Mouse (Mus musculus) heart, embryonic 14.5 days (tissue): ENCODE measurements around the gene Gm4969. TPM values are rescaled to one million over a fixed set of nuclear protein-coding genes. Genes with fewer than 3 reads are reported as not detected.

Source experiments
- ATAC-seq: fragments of 200-750 bp; cut with Nextera tagmentation; 2 replicates; pipeline ENCODE4 v1.8.0; 2017; ENCODE audit warnings: low read depth, moderate TSS enrichment; ENCODE audit not compliant: insufficient number of reproducible peaks, insufficient read depth, low FRiP score
- H3K27ac ChIP-seq, 2 experiments: fragments of 200-500 bp in 1 of 2; fragments of 300-500 bp in 1 of 2; sonication (generic) in 1 of 2; replicated peaks in 1 of 2; 2 replicates each; pipeline ENCODE4 v1.5.1; 2012 to 2014; ENCODE audit warnings: low read depth in 2 of 2, low read length in 2 of 2, control low read depth in 1 of 2, mild to moderate bottlenecking in 1 of 2, mixed read lengths in 1 of 2; ENCODE audit not compliant: control insufficient read depth in 1 of 2, insufficient read depth in 1 of 2
- H3K27me3 ChIP-seq: fragments of 300-500 bp; sonication (generic); 2 replicates; pipeline ENCODE4 v1.6.1; 2014; ENCODE audit warnings: mild to moderate bottlenecking, low read length, control low read depth; ENCODE audit not compliant: control insufficient read depth, insufficient read depth
- H3K36me3 ChIP-seq: fragments of 300-500 bp; sonication (generic); 2 replicates; pipeline ENCODE4 v1.6.1; 2014; ENCODE audit warnings: mild to moderate bottlenecking, control low read depth, low read length, mixed read lengths; ENCODE audit not compliant: control insufficient read depth, insufficient read depth
- H3K4me1 ChIP-seq, 2 experiments: fragments of 200-500 bp in 1 of 2; fragments of 300-500 bp in 1 of 2; sonication (generic) in 1 of 2; 2 replicates each; pipeline ENCODE4 v1.6.1; 2012 to 2014; ENCODE audit warnings: low read length in 2 of 2, control low read depth in 1 of 2, mixed read lengths in 1 of 2; ENCODE audit not compliant: control insufficient read depth in 2 of 2, insufficient read depth in 2 of 2
- H3K4me2 ChIP-seq: fragments of 300-500 bp; sonication (generic); 2 replicates; pipeline ENCODE4 v1.6.1; 2014; ENCODE audit warnings: mild to moderate bottlenecking, low read length
- H3K4me3 ChIP-seq, 2 experiments: fragments of 200-500 bp in 1 of 2; fragments of 300-500 bp in 1 of 2; sonication (generic) in 1 of 2; 2 replicates each; pipeline ENCODE4 v1.5.1; 2012 to 2014; ENCODE audit warnings: low read length in 2 of 2, mild to moderate bottlenecking in 2 of 2, control low read depth in 1 of 2, low read depth in 1 of 2, moderate library complexity in 1 of 2; ENCODE audit not compliant: control insufficient read depth in 1 of 2, insufficient read depth in 1 of 2
- H3K9ac ChIP-seq: fragments of 300-500 bp; sonication (generic); 2 replicates; pipeline ENCODE4 v1.6.1; 2014; ENCODE audit warnings: mild to moderate bottlenecking, low read length
- H3K9me3 ChIP-seq: fragments of 300-500 bp; sonication (generic); 2 replicates; pipeline ENCODE4 v1.6.1; 2016; ENCODE audit warnings: low read length, control low read depth; ENCODE audit not compliant: control insufficient read depth
- WGBS: fragments of 180-500 bp; shearing (Covaris S2); extraction: QIAGEN DNeasy Blood & Tissue Kit; methylation state at CpG from one replicate; pipeline ENCODE4 v1.1.7; 2014; 5-methylcytosine and 5-hydroxymethylcytosine counted together
- polyA plus RNA-seq: library from polyadenylated mRNA; unstranded; fragments of >200 nt; fragmentation: Nextera tagmentation; extraction: Ambion mirVana; gene quantifications from 2 replicates; pipeline ENCODE4 v1.2.1, GENCODE M21; 2014

Gm4969 gene
- polyA plus RNA-seq = 1.2 TPM in 2 replicates

GRCm38 (mm10) chr7:19118028-19118771, at the start of gene Gm4969:
Gene Gm4969 (minus strand): TSS chr7:19118368.
- 21% methylated on average over 63 of the region's 64 CpGs for WGBS
- H3K27ac ChIP-seq = no peak within 1 kb of the TSS
- H3K4me1 ChIP-seq = peaks cover 8 to 18% of the 10 kb centered on the region in 2 experiments; a peak in 3 of 4 replicates
- peak within 1 kb of the TSS; percentile 15 to 23 for H3K4me3 ChIP-seq
- H3K4me2 ChIP-seq = peak within 1 kb of the TSS; percentile 58
- peaks cover 8% of the 10 kb centered on the region; the same call in 1 of the 2 replicates for H3K9me3 ChIP-seq
- no peak within 1 kb of the TSS for H3K9ac ChIP-seq
- H3K27me3 ChIP-seq = no peaks in the 10 kb centered on the region
- no peaks in the 10 kb centered on the region for H3K36me3 ChIP-seq
- ATAC-seq = 0 out of 2 replicates have a peak, but pooled peaks have one; percentile 10

GRCm38 (mm10) chr7:19166990-19167389, 48.8 kb upstream of the Gm4969 start:
- H3K9ac ChIP-seq = no peak overlapping the region
- peaks cover 44 to 54% of the 10 kb centered on the region in 2 experiments for H3K4me1 ChIP-seq
- ATAC-seq = no peak
- peak overlapping the region; percentile 54 to 93; a peak in 3 of 4 replicates for H3K27ac ChIP-seq
- H3K4me3 ChIP-seq = no peak overlapping the region
- no peaks in the 10 kb centered on the region for H3K27me3 ChIP-seq
- 86% methylated on average over 3 of the region's 3 CpGs for WGBS
- H3K9me3 ChIP-seq = no peaks in the 10 kb centered on the region
- H3K36me3 ChIP-seq = peaks cover 8% of the 10 kb centered on the region
- H3K4me2 ChIP-seq = no peak overlapping the region

GRCm38 (mm10) chr7:19165656-19166423, 47.7 kb upstream of the Gm4969 start, which contains the start of gene Gipr:
Gene Gipr (minus strand): TSS chr7:19166127.
- Histone ChIP-seq H3K4me1 (peaks cover 39 to 46% of the 10 kb centered on the region in 2 experiments), H3K4me3 (peak within 1 kb of the TSS; percentile 30 to 39), H3K4me2 (peak within 1 kb of the TSS; percentile 64), H3K9me3 (no peaks in the 10 kb centered on the region), H3K9ac (peak within 1 kb of the TSS; percentile 70), H3K27ac (peak within 1 kb of the TSS; percentile 93 to 96), H3K36me3 (peaks cover 11% of the 10 kb centered on the region), H3K27me3 (no peaks in the 10 kb centered on the region)
- peak; percentile 77 for ATAC-seq
- WGBS = 7% methylated on average over 14 of the region's 14 CpGs

- Histone ChIP-seq H3K9me3 (no peaks in the 10 kb centered on the region), H3K4me2 (peak overlapping the region; percentile 64), H3K4me3 (peak overlapping the region; percentile 19 to 30), H3K4me1 (peaks cover 31 to 45% of the 10 kb centered on the region in 2 experiments), H3K9ac (peak overlapping the region; percentile 70), H3K27me3 (peaks cover under 1% of the 10 kb centered on the region; the same call in 1 of the 2 replicates), H3K36me3 (peaks cover 11% of the 10 kb centered on the region), H3K27ac (peak overlapping the region in 1 of 2 experiments; percentile 93; a peak in 1 of 4 replicates)
- peak; percentile 41; the same call in 1 of the 2 replicates for ATAC-seq
- WGBS = 1% methylated on average over 13 of the region's 13 CpGs
Observed at GRCm38 (mm10) chr7:19164978-19165377, 46.8 kb upstream of the Gm4969 start.

- no peak for ATAC-seq
- peaks cover 11% of the 10 kb centered on the region for H3K36me3 ChIP-seq
- peak overlapping the region; percentile 64 for H3K4me2 ChIP-seq
- H3K9ac ChIP-seq = peak overlapping the region; percentile 70
- peak overlapping the region in 1 of 2 experiments; percentile 30; a peak in 1 of 4 replicates for H3K4me3 ChIP-seq
- peaks cover 27 to 43% of the 10 kb centered on the region in 2 experiments for H3K4me1 ChIP-seq
- H3K27me3 ChIP-seq = peaks cover 8% of the 10 kb centered on the region; the same call in 1 of the 2 replicates
- no peak overlapping the region for H3K27ac ChIP-seq
- WGBS = 3% methylated on average over 6 of the region's 6 CpGs
- no peaks in the 10 kb centered on the region for H3K9me3 ChIP-seq
Observed at GRCm38 (mm10) chr7:19164189-19164588, 46.0 kb upstream of the Gm4969 start.

GRCm38 (mm10) chr7:19163752-19164151, 45.6 kb upstream of the Gm4969 start:
- Histone ChIP-seq H3K27me3 (peaks cover 10% of the 10 kb centered on the region; the same call in 1 of the 2 replicates), H3K4me1 (peaks cover 26 to 41% of the 10 kb centered on the region in 2 experiments), H3K9me3 (no peaks in the 10 kb centered on the region), H3K4me2 (peak overlapping the region; percentile 64), H3K9ac (no peak overlapping the region), H3K27ac (no peak overlapping the region), H3K36me3 (peaks cover 11% of the 10 kb centered on the region), H3K4me3 (no peak overlapping the region)
- ATAC-seq = no peak
- WGBS = 38% methylated on average over 12 of the region's 12 CpGs

GRCm38 (mm10) chr7:19162928-19163327, 44.8 kb upstream of the Gm4969 start:
- Histone ChIP-seq H3K36me3 (peaks cover 11% of the 10 kb centered on the region), H3K4me2 (no peak overlapping the region), H3K4me3 (no peak overlapping the region), H3K4me1 (peaks cover 23 to 36% of the 10 kb centered on the region in 2 experiments), H3K9me3 (no peaks in the 10 kb centered on the region), H3K27me3 (peaks cover 10% of the 10 kb centered on the region; the same call in 1 of the 2 replicates), H3K9ac (no peak overlapping the region), H3K27ac (no peak overlapping the region)
- 76% methylated on average over 7 of the region's 7 CpGs for WGBS
- no peak for ATAC-seq
